Mouse (Mus musculus): ENCODE data around the gene Nmrk1. TPM values are rescaled to one million over a fixed set of nuclear protein-coding genes. Genes with fewer than 3 reads are reported as not detected.
"Not testable (repeated sequence)": the region's sequence is repeated elsewhere in the genome, so short reads cannot be mapped to it uniquely, and the experiment has no call there.

Gene Nmrk1
- 9.3 and 10.0 TPM in 2 replicates for polyA plus RNA-seq (2015; fragmentation: Nextera tagmentation; extraction: Ambion mirVana)

DNA sequence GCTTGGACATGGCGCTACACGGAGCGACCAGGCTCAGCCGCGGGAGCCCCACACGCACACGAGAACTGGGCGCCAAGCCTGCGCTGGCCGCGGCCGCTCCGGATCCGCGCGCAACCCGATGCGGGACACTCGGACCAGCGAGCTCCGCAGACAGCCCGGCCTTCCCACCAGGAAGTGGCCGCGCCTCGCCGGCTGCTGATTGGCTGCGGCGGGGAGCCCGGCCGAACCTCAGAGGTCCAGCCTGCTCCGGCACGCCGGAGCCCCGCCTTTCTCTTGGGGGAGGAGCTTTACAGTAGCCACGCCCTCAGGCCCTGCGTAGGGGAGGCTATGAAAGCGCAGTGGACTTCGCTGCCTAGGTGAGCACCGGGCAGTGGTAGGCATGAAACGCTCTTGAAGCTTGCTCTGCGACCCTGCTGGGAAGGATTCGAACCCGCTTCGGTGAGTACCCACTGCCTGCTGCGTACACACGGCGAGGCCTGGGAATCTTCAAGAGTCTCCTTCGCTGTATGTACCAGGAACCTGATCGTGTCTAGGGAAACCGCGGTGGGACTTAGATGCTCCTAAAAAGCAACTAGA lies at the start of gene Nmrk1, which contains the start of gene Ostf1:
Gene Nmrk1 (plus strand): TSS at position 307 of the 576 bp plus-strand sequence.
Gene Ostf1 (minus strand): TSS at position 180 of the 576 bp plus-strand sequence.
- Histone ChIP-seq H3K4me3 (peak within 1 kb of the TSS; percentile 68), H3K27me3 (peaks cover 7% of the 10 kb centered on the region; the same call in 1 of the 2 replicates), H3K36me3 (no peaks in the 10 kb centered on the region), H3K27ac (replicated peaks) (peak within 1 kb of the TSS; percentile 56), H3K4me2 (peak within 1 kb of the TSS; percentile 88), H3K9me3 (no peaks in the 10 kb centered on the region), H3K4me1 (replicated peaks) (peaks cover 13% of the 10 kb centered on the region), H3K9ac (peak within 1 kb of the TSS; percentile 51)
- ATAC-seq (ENCODE audit: low FRiP score, low read depth) = peak; percentile 99
- under 1% methylated on average over 51 of the region's 51 CpGs for WGBS

DNA sequence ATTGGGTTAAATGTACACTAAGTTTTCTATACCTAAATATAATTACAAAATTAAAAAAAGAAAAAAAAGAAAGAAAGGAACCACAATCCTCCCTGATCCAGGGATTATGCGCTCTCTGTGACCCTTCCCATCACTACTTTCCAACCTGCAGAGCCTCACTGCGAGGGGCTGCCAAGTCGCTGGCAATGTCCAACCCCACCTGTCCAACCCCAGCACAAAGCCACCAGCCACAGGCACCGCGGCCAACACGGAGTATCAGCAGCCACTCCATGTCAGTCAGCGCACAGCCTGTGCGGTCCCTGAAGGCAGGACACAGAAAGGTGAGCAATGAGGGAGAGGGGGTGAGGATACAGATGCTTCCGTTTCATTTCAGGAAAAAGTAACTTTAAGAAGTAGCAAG lies 49.5 kb upstream of the Nmrk1 start:
- Histone ChIP-seq H3K9ac (no peak overlapping the region), H3K4me1 (replicated peaks) (no peaks in the 10 kb centered on the region), H3K36me3 (no peaks in the 10 kb centered on the region), H3K9me3 (no peaks in the 10 kb centered on the region), H3K4me2 (no peak overlapping the region), H3K27ac (replicated peaks) (no peak overlapping the region), H3K27me3 (no peaks in the 10 kb centered on the region), H3K4me3 (no peak overlapping the region)
- ATAC-seq (ENCODE audit: low FRiP score, low read depth) = no peak
- 93% methylated on average over 9 of the region's 9 CpGs for WGBS

DNA sequence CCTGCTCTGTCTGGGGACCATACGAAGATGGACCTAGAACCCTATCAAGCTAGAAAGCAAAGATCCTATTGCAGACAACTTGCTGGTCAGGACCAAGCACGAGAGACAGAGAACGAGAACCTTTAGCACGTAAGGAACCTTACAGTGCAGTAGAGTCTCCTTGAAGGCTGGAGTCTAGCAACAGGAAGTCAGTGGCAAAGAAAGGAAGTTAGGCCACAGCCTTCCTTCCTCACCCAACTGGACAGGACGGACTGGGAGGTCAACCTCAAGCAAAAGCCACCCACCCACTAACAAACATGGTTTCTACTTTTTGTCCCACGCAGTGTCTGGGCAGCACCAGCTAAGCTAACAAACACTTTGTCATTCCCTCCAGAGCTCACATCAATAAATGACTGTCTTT lies 48.9 kb upstream of the Nmrk1 start:
- H3K27me3 ChIP-seq = no peaks in the 10 kb centered on the region
- no peak overlapping the region for H3K4me2 ChIP-seq
- no peaks in the 10 kb centered on the region for H3K4me1 ChIP-seq (replicated peaks)
- no peak overlapping the region for H3K9ac ChIP-seq
- H3K27ac ChIP-seq (replicated peaks) = no peak overlapping the region
- no peak for ATAC-seq (ENCODE audit: low FRiP score, low read depth)
- H3K4me3 ChIP-seq = no peak overlapping the region
- no peaks in the 10 kb centered on the region for H3K36me3 ChIP-seq
- H3K9me3 ChIP-seq = no peaks in the 10 kb centered on the region
- WGBS = 94% methylated on average over 6 of the region's 6 CpGs

DNA sequence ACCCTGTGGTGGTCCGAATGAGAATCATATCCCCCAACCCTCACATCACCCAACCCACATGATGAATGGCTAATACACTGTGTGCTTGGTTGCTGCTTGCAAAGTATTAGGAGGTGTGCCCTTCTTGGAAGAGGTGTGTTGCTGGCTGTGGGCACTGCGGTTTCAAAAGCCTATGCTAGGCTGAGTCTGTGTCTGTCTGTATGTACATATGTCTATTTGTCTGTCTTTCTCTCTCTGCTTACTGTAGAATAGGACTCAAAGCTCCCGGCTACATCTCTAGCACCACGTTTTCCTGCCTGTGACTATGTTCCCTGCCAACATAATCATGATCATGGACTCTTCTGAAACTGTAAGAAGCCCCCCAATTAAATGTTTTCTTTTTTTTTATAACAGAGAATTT lies 48.0 kb upstream of the Nmrk1 start:
- H3K4me2 ChIP-seq = no peak overlapping the region
- H3K4me1 ChIP-seq (replicated peaks) = no peaks in the 10 kb centered on the region
- ATAC-seq (ENCODE audit: low FRiP score, low read depth) = no peak
- no peaks in the 10 kb centered on the region for H3K27me3 ChIP-seq
- no peaks in the 10 kb centered on the region for H3K9me3 ChIP-seq
- no peaks in the 10 kb centered on the region for H3K36me3 ChIP-seq
- H3K9ac ChIP-seq = no peak overlapping the region
- H3K4me3 ChIP-seq = no peak overlapping the region
- WGBS = 93% methylated on average over 4 of the region's 4 CpGs
- H3K27ac ChIP-seq (replicated peaks) = no peak overlapping the region

DNA sequence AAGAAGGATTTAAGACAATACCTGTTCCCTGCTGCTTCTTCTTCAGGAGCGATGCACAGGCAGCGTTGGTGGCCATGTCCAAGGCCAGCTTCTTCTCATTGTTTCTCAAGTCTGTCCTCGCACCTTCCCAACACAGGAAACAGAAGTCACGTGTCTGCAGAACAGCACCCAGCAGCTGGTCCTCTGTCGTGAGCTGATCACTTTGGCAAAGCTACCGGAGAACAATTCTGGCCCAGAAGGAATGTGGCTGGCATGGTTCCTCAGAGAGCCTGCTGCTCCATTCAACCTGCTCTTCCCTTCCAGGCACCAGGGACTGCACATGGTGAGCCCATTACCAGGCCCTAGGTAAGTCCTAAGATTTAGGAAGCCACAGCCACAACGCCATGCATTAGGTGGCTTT lies 47.1 kb upstream of the Nmrk1 start:
- H3K27ac ChIP-seq (replicated peaks) = no peak overlapping the region
- no peaks in the 10 kb centered on the region for H3K4me1 ChIP-seq (replicated peaks)
- H3K4me2 ChIP-seq = no peak overlapping the region
- no peak for ATAC-seq (ENCODE audit: low FRiP score, low read depth)
- H3K9ac ChIP-seq = no peak overlapping the region
- no peak overlapping the region for H3K4me3 ChIP-seq
- H3K9me3 ChIP-seq = no peaks in the 10 kb centered on the region
- H3K27me3 ChIP-seq = no peaks in the 10 kb centered on the region
- H3K36me3 ChIP-seq = no peaks in the 10 kb centered on the region
- 90% methylated on average over 7 of the region's 7 CpGs for WGBS

DNA sequence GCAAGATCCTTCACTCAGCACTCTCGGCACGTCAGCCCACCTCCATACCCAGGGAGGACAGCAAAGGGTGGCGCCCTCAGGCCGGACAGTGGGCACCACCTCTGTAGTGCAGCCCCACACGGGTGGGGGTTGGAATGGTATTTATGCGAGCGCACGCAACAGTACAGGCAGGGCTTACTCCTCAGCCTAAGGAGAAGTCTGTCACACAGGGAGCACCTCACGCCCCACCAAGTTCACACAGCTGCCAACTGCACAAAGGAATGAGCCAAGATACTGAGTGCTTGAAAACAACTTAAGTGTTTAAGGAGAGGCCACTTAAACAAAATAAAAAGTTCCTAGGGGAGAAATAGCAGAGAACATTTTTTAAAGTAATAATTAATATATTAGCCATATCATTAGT lies 44.6 kb upstream of the Nmrk1 start:
- Histone ChIP-seq H3K27me3 (no peaks in the 10 kb centered on the region), H3K4me1 (replicated peaks) (0 out of 2 replicates have a peak, but pooled peaks cover 2% of the 10 kb centered on the region), H3K27ac (replicated peaks) (no peak overlapping the region), H3K9me3 (no peaks in the 10 kb centered on the region), H3K36me3 (no peaks in the 10 kb centered on the region), H3K9ac (no peak overlapping the region), H3K4me3 (no peak overlapping the region), H3K4me2 (no peak overlapping the region)
- 89% methylated on average over 9 of the region's 9 CpGs for WGBS
- ATAC-seq (ENCODE audit: low FRiP score, low read depth) = no peak

DNA sequence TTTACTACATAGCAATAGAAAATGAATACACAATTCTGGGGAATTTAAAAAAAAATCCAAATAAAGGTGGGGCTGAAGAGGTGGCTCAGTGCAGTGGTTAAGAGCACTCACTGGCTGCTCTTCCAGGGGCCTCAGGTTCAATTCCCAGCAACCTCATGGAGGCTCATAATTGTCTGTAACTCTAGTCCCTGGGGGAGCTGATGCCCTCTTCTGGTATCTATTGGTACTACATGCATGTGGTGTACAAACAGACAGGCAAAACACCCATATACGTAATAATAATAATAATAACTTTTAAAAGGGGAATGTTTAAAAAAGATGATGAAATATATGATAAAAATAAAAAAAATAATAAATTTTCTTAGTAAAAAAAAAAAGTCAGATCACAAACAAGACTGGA lies 43.5 kb upstream of the Nmrk1 start:
- Histone ChIP-seq H3K36me3 (no peaks in the 10 kb centered on the region), H3K4me3 (no peak overlapping the region), H3K27ac (replicated peaks) (no peak overlapping the region), H3K27me3 (no peaks in the 10 kb centered on the region), H3K4me2 (no peak overlapping the region), H3K9me3 (no peaks in the 10 kb centered on the region), H3K4me1 (replicated peaks) (0 out of 2 replicates have a peak, but pooled peaks cover 2% of the 10 kb centered on the region), H3K9ac (no peak overlapping the region)
- ATAC-seq (ENCODE audit: low FRiP score, low read depth) = no peak
- WGBS = 100% methylated on average over 1 of the region's 1 CpGs

DNA sequence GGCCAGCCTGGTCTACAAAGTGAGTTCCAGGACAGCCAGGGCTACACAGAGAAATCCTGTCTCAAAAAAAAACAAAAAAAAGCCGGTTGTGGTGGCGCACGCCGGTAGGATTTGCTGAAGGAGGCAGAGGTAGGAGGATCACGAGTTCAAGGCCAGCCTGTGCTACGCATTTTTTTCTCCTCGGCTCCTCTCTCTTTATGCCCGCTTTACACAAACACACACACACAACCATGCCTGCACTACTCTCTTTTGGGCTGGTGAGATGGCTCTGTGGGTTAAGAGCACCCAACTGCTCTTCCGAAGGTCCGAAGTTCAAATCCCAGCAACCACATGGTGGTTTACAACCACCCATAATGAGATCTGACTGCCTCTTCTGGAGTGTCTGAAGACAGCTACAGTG lies 42.9 kb upstream of the Nmrk1 start:
- not testable (repeated sequence) for H3K36me3 ChIP-seq; H3K27me3 ChIP-seq; H3K4me1 ChIP-seq (replicated peaks); H3K27ac ChIP-seq (replicated peaks); H3K9ac ChIP-seq; ATAC-seq (ENCODE audit: low FRiP score, low read depth); H3K4me2 ChIP-seq; H3K4me3 ChIP-seq; H3K9me3 ChIP-seq
- 98% methylated on average over 10 of the region's 10 CpGs for WGBS

DNA sequence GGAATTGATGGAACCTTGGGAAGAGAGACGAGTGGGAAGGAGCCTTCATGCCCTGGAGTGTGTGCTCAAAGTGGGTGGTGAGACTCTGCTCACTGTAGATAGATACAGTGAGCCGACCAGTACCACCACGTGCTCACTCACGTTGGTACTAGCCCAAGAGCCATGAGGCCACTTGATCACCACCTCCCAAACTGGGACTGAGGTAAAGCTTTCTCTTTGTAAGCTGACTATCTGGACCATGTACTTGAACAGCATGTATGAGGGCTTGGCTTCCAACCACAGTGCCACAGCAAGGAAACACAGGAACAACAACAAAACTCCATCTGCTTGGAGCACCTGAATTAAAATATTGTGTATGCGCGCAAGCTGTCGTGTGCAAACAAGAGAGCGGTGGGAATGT lies 42.5 kb upstream of the Nmrk1 start:
- Histone ChIP-seq H3K4me1 (replicated peaks) (0 out of 2 replicates have a peak, but pooled peaks cover 2% of the 10 kb centered on the region), H3K36me3 (no peaks in the 10 kb centered on the region), H3K4me2 (no peak overlapping the region), H3K9ac (no peak overlapping the region), H3K9me3 (no peaks in the 10 kb centered on the region), H3K27ac (replicated peaks) (no peak overlapping the region), H3K4me3 (no peak overlapping the region), H3K27me3 (no peaks in the 10 kb centered on the region)
- no peak for ATAC-seq (ENCODE audit: low FRiP score, low read depth)
- 90% methylated on average over 8 of the region's 8 CpGs for WGBS

DNA sequence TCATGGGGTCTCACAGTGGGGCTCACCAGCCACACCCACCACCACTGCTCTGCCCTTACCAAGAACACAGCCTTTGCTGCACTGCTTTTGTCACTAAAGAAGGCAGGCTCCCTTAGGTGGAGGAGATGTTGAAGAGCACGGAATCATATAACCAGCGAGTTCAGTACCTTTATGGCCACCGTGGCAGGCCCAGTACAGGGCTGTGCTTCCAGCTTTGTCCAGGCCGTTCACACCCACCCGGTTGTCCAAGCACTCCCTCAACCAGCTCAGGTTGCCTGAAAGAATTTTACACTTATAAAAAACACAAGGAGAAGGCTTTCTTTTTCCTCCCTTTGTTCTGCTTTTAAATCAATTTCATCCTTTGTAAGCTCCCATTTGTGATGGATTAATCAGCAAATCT lies 41.5 kb upstream of the Nmrk1 start:
- WGBS = 68% methylated on average over 5 of the region's 5 CpGs
- Histone ChIP-seq H3K4me2 (no peak overlapping the region), H3K36me3 (no peaks in the 10 kb centered on the region), H3K9ac (no peak overlapping the region), H3K4me1 (replicated peaks) (0 out of 2 replicates have a peak, but pooled peaks cover 2% of the 10 kb centered on the region), H3K27me3 (no peaks in the 10 kb centered on the region), H3K4me3 (no peak overlapping the region), H3K9me3 (no peaks in the 10 kb centered on the region), H3K27ac (replicated peaks) (no peak overlapping the region)
- no peak for ATAC-seq (ENCODE audit: low FRiP score, low read depth)

DNA sequence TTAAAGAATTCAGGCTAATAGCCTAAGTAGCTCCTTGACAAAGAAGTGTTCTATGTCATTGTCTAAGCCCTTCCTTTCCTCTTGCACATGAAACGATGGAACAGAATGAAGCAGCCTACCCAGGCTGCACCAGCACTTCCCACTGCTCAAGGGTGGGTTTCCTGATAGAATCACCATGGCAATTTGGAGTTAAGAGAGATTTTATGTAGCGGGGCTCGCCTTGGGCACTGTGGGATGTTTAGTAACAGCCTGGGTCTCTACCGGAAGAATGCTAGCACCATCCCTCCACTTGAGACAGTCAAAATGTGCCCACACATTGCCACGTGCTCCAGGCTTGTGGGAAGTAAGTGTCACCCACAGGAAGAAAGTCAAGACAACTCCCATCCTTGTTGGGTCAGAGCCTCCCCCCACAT lies 40.8 kb upstream of the Nmrk1 start:
- Histone ChIP-seq H3K27me3 (no peaks in the 10 kb centered on the region), H3K36me3 (no peaks in the 10 kb centered on the region), H3K4me2 (no peak overlapping the region), H3K9me3 (no peaks in the 10 kb centered on the region), H3K4me3 (no peak overlapping the region), H3K4me1 (replicated peaks) (0 out of 2 replicates have a peak, but pooled peaks cover 2% of the 10 kb centered on the region), H3K27ac (replicated peaks) (no peak overlapping the region), H3K9ac (no peak overlapping the region)
- WGBS = 62% methylated on average over 5 of the region's 5 CpGs
- no peak for ATAC-seq (ENCODE audit: low FRiP score, low read depth)

DNA sequence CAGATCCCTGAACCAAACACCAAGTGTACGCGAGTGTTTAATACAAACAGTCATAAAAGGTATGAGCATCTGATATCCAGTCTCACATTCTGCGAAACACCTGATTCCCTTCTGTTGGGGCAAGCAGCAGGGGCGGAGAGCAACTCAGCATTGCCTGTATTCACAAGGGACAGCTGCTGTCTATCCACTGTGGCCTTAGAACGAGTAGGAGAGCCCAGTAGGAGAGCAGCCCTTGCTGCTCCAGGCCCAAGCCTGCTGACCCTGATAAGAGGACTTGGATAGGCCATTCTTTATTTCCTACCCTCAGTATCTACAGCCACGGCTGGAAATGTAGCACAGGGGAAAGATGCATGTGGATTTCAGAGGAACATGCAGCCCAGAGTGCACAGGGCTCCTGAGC lies 38.8 kb upstream of the Nmrk1 start:
- Histone ChIP-seq H3K36me3 (no peaks in the 10 kb centered on the region), H3K27me3 (no peaks in the 10 kb centered on the region), H3K4me2 (no peak overlapping the region), H3K9ac (no peak overlapping the region), H3K4me3 (no peak overlapping the region), H3K9me3 (no peaks in the 10 kb centered on the region), H3K4me1 (replicated peaks) (0 out of 2 replicates have a peak, but pooled peaks cover 2% of the 10 kb centered on the region), H3K27ac (replicated peaks) (no peak overlapping the region)
- WGBS = 78% methylated on average over 6 of the region's 6 CpGs
- no peak for ATAC-seq (ENCODE audit: low FRiP score, low read depth)

DNA sequence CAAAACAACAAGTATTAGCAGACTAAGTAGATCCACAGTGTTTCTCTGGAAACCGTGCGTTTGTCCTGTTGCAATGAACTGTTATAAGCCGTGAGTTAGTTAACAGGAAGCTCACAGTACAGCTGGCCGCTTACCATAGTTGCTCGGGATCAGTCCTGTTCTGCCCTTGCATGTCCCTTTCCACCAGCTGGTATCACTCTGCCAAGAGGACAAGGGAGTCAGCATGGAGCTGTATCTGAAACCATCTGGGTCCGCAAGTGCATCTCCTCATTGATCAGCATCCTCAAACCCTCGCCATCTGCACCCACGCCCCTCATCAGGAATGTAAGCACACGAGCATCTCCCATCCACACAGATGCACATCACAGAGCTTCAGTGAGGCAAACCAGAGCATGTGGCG lies 38.0 kb upstream of the Nmrk1 start:
- no peak for ATAC-seq (ENCODE audit: low FRiP score, low read depth)
- Histone ChIP-seq H3K4me2 (no peak overlapping the region), H3K4me1 (replicated peaks) (0 out of 2 replicates have a peak, but pooled peaks cover 2% of the 10 kb centered on the region), H3K9ac (no peak overlapping the region), H3K4me3 (no peak overlapping the region), H3K27me3 (no peaks in the 10 kb centered on the region), H3K36me3 (no peaks in the 10 kb centered on the region), H3K9me3 (no peaks in the 10 kb centered on the region), H3K27ac (replicated peaks) (no peak overlapping the region)
- WGBS = 78% methylated on average over 10 of the region's 10 CpGs
